Mouse (Mus musculus) liver, embryonic 11.5 days (tissue): ENCODE measurements at regions not wholly inside any gene's neighbourhood (a gene's known extent, or its start where the extent isn't known, plus 50 kb on each side); places are given as distances from the start of the nearest gene placed in this dataset.

Experiments
- ATAC-seq: fragments of 200-750 bp; cut with Nextera tagmentation; replicated peaks from 2 replicates; pipeline ENCODE4 v1.8.0; 2017; ENCODE audit warnings: moderate number of reproducible peaks, mild to moderate bottlenecking, moderate TSS enrichment, moderate library complexity; ENCODE audit not compliant: low FRiP score
- DNase-seq: peaks from one replicate; pipeline ENCODE4 v3.0.0-alpha.2; 2017; ENCODE audit warnings: low spot score
- H3K27ac ChIP-seq: fragments of 300-500 bp; sonication (generic); 2 replicates; pipeline ENCODE4 v1.5.1; 2014; ENCODE audit warnings: mild to moderate bottlenecking, low read depth, low read length, control low read depth
- H3K27me3 ChIP-seq: fragments of 300-500 bp; sonication (generic); replicated peaks from 2 replicates; pipeline ENCODE4 v1.6.1; 2014; ENCODE audit warnings: low read length, mixed read lengths; ENCODE audit not compliant: control insufficient read depth, insufficient read depth
- H3K36me3 ChIP-seq: fragments of 300-500 bp; sonication (generic); 2 replicates; pipeline ENCODE4 v1.6.1; 2014; ENCODE audit warnings: mild to moderate bottlenecking, low read length, moderate library complexity, mixed read lengths; ENCODE audit not compliant: control insufficient read depth, insufficient read depth
- H3K4me1 ChIP-seq: fragments of 300-500 bp; sonication (generic); replicated peaks from 2 replicates; pipeline ENCODE4 v1.6.1; 2014; ENCODE audit warnings: low read length, mixed read lengths; ENCODE audit not compliant: control insufficient read depth, insufficient read depth
- H3K4me2 ChIP-seq: fragments of 300-500 bp; sonication (generic); 2 replicates; pipeline ENCODE4 v1.6.1; 2014; ENCODE audit warnings: mild to moderate bottlenecking, control low read depth, moderate library complexity
- H3K4me3 ChIP-seq: fragments of 300-500 bp; sonication (generic); 2 replicates; pipeline ENCODE4 v1.5.1; 2014; ENCODE audit warnings: low read depth, low read length, control low read depth
- H3K9ac ChIP-seq: fragments of 300-500 bp; sonication (generic); 2 replicates; pipeline ENCODE4 v1.6.1; 2014; ENCODE audit warnings: low read depth, low read length, control low read depth
- H3K9me3 ChIP-seq: fragments of 300-500 bp; sonication (generic); 2 replicates; pipeline ENCODE4 v1.6.1; 2016; ENCODE audit warnings: low read length, inconsistent platforms, mixed read lengths; ENCODE audit not compliant: control insufficient read depth
- WGBS: fragments of 180-500 bp; shearing (Covaris S2); extraction: QIAGEN DNeasy Blood & Tissue Kit; methylation state at CpG from one replicate; pipeline ENCODE4 v1.1.7; 2014; 5-methylcytosine and 5-hydroxymethylcytosine counted together

- H3K36me3 ChIP-seq: no peaks in the 10 kb centered on the region
- H3K4me3 ChIP-seq: no peak overlapping the region
- ATAC-seq: no peak
- no peak overlapping the region for H3K4me2 ChIP-seq
- no peaks in the 10 kb centered on the region for H3K9me3 ChIP-seq
- DNase-seq: no peak
- no peak overlapping the region for H3K27ac ChIP-seq
- no peaks in the 10 kb centered on the region for H3K27me3 ChIP-seq
- WGBS: 84% methylated on average over 1 of the region's 1 CpGs
- H3K9ac ChIP-seq: no peak overlapping the region
- no peaks in the 10 kb centered on the region for H3K4me1 ChIP-seq
Measured at GRCm38 (mm10) chr15:41223801-41224200, 1089.6 kb downstream of the 9330182O14Rik start.

- 56% methylated on average over 2 of the region's 2 CpGs for WGBS
- Histone ChIP-seq H3K9me3 (no peaks in the 10 kb centered on the region), H3K4me1 (no peaks in the 10 kb centered on the region), H3K4me3 (no peak overlapping the region), H3K4me2 (no peak overlapping the region), H3K36me3 (no peaks in the 10 kb centered on the region), H3K9ac (no peak overlapping the region), H3K27ac (no peak overlapping the region), H3K27me3 (no peaks in the 10 kb centered on the region)
- no peak for DNase-seq
- ATAC-seq: no peak
Measured at GRCm38 (mm10) chr15:41232406-41233060, 1098.4 kb downstream of the 9330182O14Rik start.
